Mouse (Mus musculus): Measurements from ENCODE around the gene Fzr1. TPM values are rescaled to one million over a fixed set of nuclear protein-coding genes. Genes with fewer than 3 reads are reported as not detected.
A peak's percentile ranks its signal among the peaks of the same experiment; 100 is the strongest.

Gene Fzr1
- polyA plus RNA-seq, 1 experiment from 2014 or later = 138 TPM

DNA sequence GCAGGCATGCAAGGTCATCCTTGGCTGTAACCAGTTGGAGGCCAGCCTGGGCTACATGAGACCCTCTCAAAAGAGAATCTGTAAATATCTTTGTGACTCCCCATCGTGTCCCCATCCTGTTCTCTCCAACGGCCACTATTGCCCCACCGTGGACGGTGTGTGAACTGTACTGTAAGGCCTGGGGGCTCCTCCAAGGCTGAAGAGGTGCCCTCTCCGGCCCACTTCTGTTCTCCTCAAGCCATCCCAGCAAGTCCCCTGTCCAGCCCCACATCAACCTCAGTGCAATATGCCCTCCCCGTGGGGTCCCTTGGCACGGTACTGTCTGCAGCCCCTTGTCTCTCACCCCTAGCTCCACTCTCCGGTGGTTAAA lies 59.0 kb downstream of the Fzr1 start:
- Histone ChIP-seq H3K4me3 (ENCODE audit: low read depth, low read length) (peak overlapping the region; percentile 78), H3K4me2 (ENCODE audit: low read depth, low read length) (peak overlapping the region; percentile 89), H3K9ac (ENCODE audit: low read depth, low read length) (peak overlapping the region; percentile 62), H3K4me1 (ENCODE audit: control insufficient read depth, low read depth, low read length) (peaks cover 46% of the 10 kb centered on the region), H3K27me3 (ENCODE audit: control insufficient read depth, insufficient read depth, low read depth, low read length) (no peaks in the 10 kb centered on the region), H3K9me3 (replicated peaks; ENCODE audit: control insufficient read depth, low read length) (no peaks in the 10 kb centered on the region), H3K27ac (ENCODE audit: low read length) (peak overlapping the region; percentile 92), H3K36me3 (ENCODE audit: control insufficient read depth, insufficient read depth) (peaks cover 26% of the 10 kb centered on the region)
- WGBS (ENCODE audit: insufficient replicate concordance) = 39% methylated on average over 8 of the region's 8 CpGs
- ATAC-seq (ENCODE audit: low read depth) = no peak

- H3K4me2 ChIP-seq (ENCODE audit: low read depth, low read length) = no peak overlapping the region
- H3K4me3 ChIP-seq (ENCODE audit: low read depth, low read length) = no peak overlapping the region
- no peak for ATAC-seq (ENCODE audit: low read depth)
- no peak overlapping the region for H3K27ac ChIP-seq (ENCODE audit: low read length)
- no peak overlapping the region; the same call in 1 of the 2 replicates for H3K9ac ChIP-seq (ENCODE audit: low read depth, low read length)
- H3K27me3 ChIP-seq (ENCODE audit: control insufficient read depth, insufficient read depth, low read depth, low read length) = no peaks in the 10 kb centered on the region
- 79% methylated on average over 13 of the region's 13 CpGs for WGBS (ENCODE audit: insufficient replicate concordance)
- H3K36me3 ChIP-seq (ENCODE audit: control insufficient read depth, insufficient read depth) = peaks cover 21% of the 10 kb centered on the region
- H3K9me3 ChIP-seq (replicated peaks; ENCODE audit: control insufficient read depth, low read length) = no peaks in the 10 kb centered on the region
- peaks cover 46% of the 10 kb centered on the region for H3K4me1 ChIP-seq (ENCODE audit: control insufficient read depth, low read depth, low read length)
Measured at GRCm38 (mm10) chr10:81318589-81319329, 59.6 kb downstream of the Fzr1 start.

DNA sequence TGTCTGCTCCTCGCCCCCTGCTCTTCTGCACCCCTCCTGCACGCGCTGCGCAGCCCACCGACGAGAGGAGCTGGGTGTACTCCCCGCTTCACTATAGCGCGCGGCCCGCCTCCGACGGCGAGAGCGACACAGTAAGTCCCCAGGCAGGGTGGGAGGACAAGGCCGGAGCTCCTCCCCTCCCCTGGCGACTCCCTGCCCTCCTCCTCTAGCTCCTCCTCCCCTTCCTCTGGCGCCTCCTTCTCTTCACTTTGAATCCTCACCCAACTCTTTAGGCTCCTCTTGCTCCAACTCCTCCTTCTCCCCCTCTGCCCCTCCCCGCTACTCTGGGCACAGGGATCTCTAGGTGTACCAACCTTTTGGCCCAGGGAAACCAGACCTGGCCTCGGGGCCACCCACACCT lies 61.0 kb downstream of the Fzr1 start:
- H3K9ac ChIP-seq (ENCODE audit: low read depth, low read length) = peak overlapping the region; percentile 35
- no peak overlapping the region for H3K27ac ChIP-seq (ENCODE audit: low read length)

DNA sequence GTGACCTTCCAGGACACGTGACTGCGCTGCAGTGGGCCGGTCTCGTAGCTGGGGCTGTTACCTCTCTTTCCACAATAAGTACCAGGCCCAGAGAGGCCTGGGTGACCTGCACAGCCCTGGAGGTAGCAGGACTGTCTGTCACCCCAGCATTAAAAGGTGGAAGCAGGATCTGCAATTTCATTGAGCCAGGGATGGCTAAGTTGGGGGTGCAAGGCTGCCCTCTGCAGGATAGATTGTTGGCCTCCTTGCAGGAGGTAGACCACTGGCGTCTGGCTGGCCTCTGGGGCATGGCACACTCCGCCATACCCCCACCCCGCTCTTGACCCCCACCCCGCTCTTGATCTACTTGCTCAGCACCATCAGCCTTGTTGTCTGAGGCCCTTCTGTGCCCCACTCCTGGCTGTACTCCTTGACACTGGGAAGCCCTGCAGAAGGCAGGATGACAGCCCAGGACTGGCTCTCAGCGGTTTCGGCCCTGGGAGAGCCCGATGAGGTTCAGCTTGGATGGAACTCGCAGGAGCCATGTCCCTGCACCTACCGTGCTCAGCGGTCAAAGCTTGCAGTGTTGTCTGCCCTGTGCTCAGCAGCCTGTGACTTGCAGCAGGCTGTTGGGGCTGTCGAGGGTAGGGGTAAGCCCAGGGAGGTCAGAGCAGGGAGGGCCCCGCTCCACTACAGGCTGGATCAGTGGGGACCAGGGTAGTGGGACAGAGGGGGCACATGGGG lies 61.8 kb downstream of the Fzr1 start:
- H3K4me3 ChIP-seq (ENCODE audit: low read depth, low read length) = peak overlapping the region; percentile 30
- no peak for ATAC-seq (ENCODE audit: low read depth)
- H3K4me2 ChIP-seq (ENCODE audit: low read depth, low read length) = peak overlapping the region; percentile 55; the same call in 1 of the 2 replicates
- peaks cover 35% of the 10 kb centered on the region for H3K4me1 ChIP-seq (ENCODE audit: control insufficient read depth, low read depth, low read length)
- no peaks in the 10 kb centered on the region for H3K9me3 ChIP-seq (replicated peaks; ENCODE audit: control insufficient read depth, low read length)
- H3K27me3 ChIP-seq (ENCODE audit: control insufficient read depth, insufficient read depth, low read depth, low read length) = no peaks in the 10 kb centered on the region
- H3K36me3 ChIP-seq (ENCODE audit: control insufficient read depth, insufficient read depth) = peaks cover 9% of the 10 kb centered on the region; the same call in 1 of the 2 replicates
- WGBS (ENCODE audit: insufficient replicate concordance) = 64% methylated on average over 16 of the region's 16 CpGs
- H3K27ac ChIP-seq (ENCODE audit: low read length) = no peak overlapping the region
- peak overlapping the region; percentile 35 for H3K9ac ChIP-seq (ENCODE audit: low read depth, low read length)

More for the DNA sequence above, 61.0 kb downstream of the Fzr1 start:
- H3K27me3 ChIP-seq (ENCODE audit: control insufficient read depth, insufficient read depth, low read depth, low read length) = no peaks in the 10 kb centered on the region
- peaks cover 42% of the 10 kb centered on the region for H3K4me1 ChIP-seq (ENCODE audit: control insufficient read depth, low read depth, low read length)
- peak overlapping the region; percentile 55 for H3K4me2 ChIP-seq (ENCODE audit: low read depth, low read length)
- H3K4me3 ChIP-seq (ENCODE audit: low read depth, low read length) = peak overlapping the region; percentile 30
- peaks cover 12% of the 10 kb centered on the region; the same call in 1 of the 2 replicates for H3K36me3 ChIP-seq (ENCODE audit: control insufficient read depth, insufficient read depth)
- 22% methylated on average over 20 of the region's 20 CpGs for whole genome bisulfite sequencing (ENCODE audit: insufficient replicate concordance)
- no peaks in the 10 kb centered on the region for H3K9me3 ChIP-seq (replicated peaks; ENCODE audit: control insufficient read depth, low read length)
- ATAC-seq (ENCODE audit: low read depth) = no peak

Small RNAs within 50 kb of the gene (microRNA-seq; reads per million reads assigned to microRNA genes)
- gene Mir1191b (1.2 reads per million), gene Mir6913 (not detected)

Other genes with a start within 250 kb of the Fzr1 start
- 30.0 and 35.0 TPM in 2 replicates for gene Zbtb7a, start 243.3 kb downstream of the Fzr1 start, polyA plus RNA-seq (2015; fragmentation: Nextera tagmentation; extraction: Ambion mirVana)
- 21.8 and 22.1 TPM in 2 replicates for gene Pias4, start 210.6 kb downstream of the Fzr1 start, polyA plus RNA-seq (2015; fragmentation: Nextera tagmentation; extraction: Ambion mirVana)
- 266 and 282 TPM in 2 replicates for gene Eef2, start 201.9 kb downstream of the Fzr1 start, polyA plus RNA-seq (2015; fragmentation: Nextera tagmentation; extraction: Ambion mirVana)
- gene Dapk3, start 195.5 kb downstream of the Fzr1 start, polyA plus RNA-seq (2015; fragmentation: Nextera tagmentation; extraction: Ambion mirVana) = 11.0 and 12.2 TPM in 2 replicates
- gene 4930442H23Rik, start 194.7 kb downstream of the Fzr1 start, polyA plus RNA-seq (2015; fragmentation: Nextera tagmentation; extraction: Ambion mirVana) = not detected in 2 replicates
- 0.05 TPM in 1 of 2 replicates, not detected in the other for gene Nmrk2, start 176.5 kb downstream of the Fzr1 start, polyA plus RNA-seq (2015; fragmentation: Nextera tagmentation; extraction: Ambion mirVana)
- 0.02 and 0.04 TPM in 2 replicates for gene Atcay, start 147.7 kb downstream of the Fzr1 start, polyA plus RNA-seq (2015; fragmentation: Nextera tagmentation; extraction: Ambion mirVana)
- gene Zfr2, start 145.4 kb downstream of the Fzr1 start, polyA plus RNA-seq (2015; fragmentation: Nextera tagmentation; extraction: Ambion mirVana) = 0.59 and 1.1 TPM in 2 replicates
- gene Matk, start 125.6 kb downstream of the Fzr1 start, polyA plus RNA-seq (2015; fragmentation: Nextera tagmentation; extraction: Ambion mirVana) = 1.6 and 1.8 TPM in 2 replicates
- 80.0 and 88.1 TPM in 2 replicates for gene Mrpl54, start 111.6 kb downstream of the Fzr1 start, polyA plus RNA-seq (2015; fragmentation: Nextera tagmentation; extraction: Ambion mirVana)
- gene Apba3, start 111.6 kb downstream of the Fzr1 start, polyA plus RNA-seq (2015; fragmentation: Nextera tagmentation; extraction: Ambion mirVana) = 24.2 and 26.3 TPM in 2 replicates
- gene Tjp3, start 86.9 kb downstream of the Fzr1 start, polyA plus RNA-seq (2015; fragmentation: Nextera tagmentation; extraction: Ambion mirVana) = 0.82 and 1.4 TPM in 2 replicates
- 13.9 and 14.7 TPM in 2 replicates for gene Pip5k1c, start 85.6 kb downstream of the Fzr1 start, polyA plus RNA-seq (2015; fragmentation: Nextera tagmentation; extraction: Ambion mirVana)
- 18.4 and 18.7 TPM in 2 replicates for gene Cactin, start 57.4 kb downstream of the Fzr1 start, polyA plus RNA-seq (2015; fragmentation: Nextera tagmentation; extraction: Ambion mirVana)
- 4.3 and 4.5 TPM in 2 replicates for gene Tbxa2r, start 49.8 kb downstream of the Fzr1 start, polyA plus RNA-seq (2015; fragmentation: Nextera tagmentation; extraction: Ambion mirVana)
- gene Gipc3, start 35.2 kb downstream of the Fzr1 start, polyA plus RNA-seq (2015; fragmentation: Nextera tagmentation; extraction: Ambion mirVana) = not detected in 2 replicates
- gene Hmg20b, start 28.0 kb downstream of the Fzr1 start, polyA plus RNA-seq (2015; fragmentation: Nextera tagmentation; extraction: Ambion mirVana) = 19.8 and 22.5 TPM in 2 replicates
- 9.2 and 11.9 TPM in 2 replicates for gene Mfsd12, start 21.0 kb downstream of the Fzr1 start, polyA plus RNA-seq (2015; fragmentation: Nextera tagmentation; extraction: Ambion mirVana)
- 1.9 and 2.5 TPM in 2 replicates for gene 4930404N11Rik, start 12.7 kb downstream of the Fzr1 start, polyA plus RNA-seq (2015; fragmentation: Nextera tagmentation; extraction: Ambion mirVana)
- gene Dohh, start 5.9 kb upstream of the Fzr1 start, polyA plus RNA-seq (2015; fragmentation: Nextera tagmentation; extraction: Ambion mirVana) = 46.3 and 48.3 TPM in 2 replicates
- 0.54 and 0.55 TPM in 2 replicates for gene Gm48551, start 6.0 kb upstream of the Fzr1 start, polyA plus RNA-seq (2015; fragmentation: Nextera tagmentation; extraction: Ambion mirVana)
- 0.44 and 0.48 TPM in 2 replicates for gene Gm48552, start 10.5 kb upstream of the Fzr1 start, polyA plus RNA-seq (2015; fragmentation: Nextera tagmentation; extraction: Ambion mirVana)
- gene Smim24, start 14.5 kb upstream of the Fzr1 start, polyA plus RNA-seq (2015; fragmentation: Nextera tagmentation; extraction: Ambion mirVana) = 1.7 and 4.1 TPM in 2 replicates
- gene Nfic, start 77.1 kb upstream of the Fzr1 start, polyA plus RNA-seq (2015; fragmentation: Nextera tagmentation; extraction: Ambion mirVana) = 10.2 and 12.0 TPM in 2 replicates
- 0.05 TPM in 1 of 2 replicates, not detected in the other for gene Celf5, start 104.2 kb upstream of the Fzr1 start, polyA plus RNA-seq (2015; fragmentation: Nextera tagmentation; extraction: Ambion mirVana)
- 39.3 and 47.1 TPM in 2 replicates for gene Ncln, start 117.9 kb upstream of the Fzr1 start, polyA plus RNA-seq (2015; fragmentation: Nextera tagmentation; extraction: Ambion mirVana)
- 4.8 and 5.3 TPM in 2 replicates for gene S1pr4, start 121.6 kb upstream of the Fzr1 start, polyA plus RNA-seq (2015; fragmentation: Nextera tagmentation; extraction: Ambion mirVana)
- gene Gna15, start 145.7 kb upstream of the Fzr1 start, polyA plus RNA-seq (2015; fragmentation: Nextera tagmentation; extraction: Ambion mirVana) = 4.3 and 4.4 TPM in 2 replicates
- 20.0 and 24.3 TPM in 2 replicates for gene Gna11, start 166.7 kb upstream of the Fzr1 start, polyA plus RNA-seq (2015; fragmentation: Nextera tagmentation; extraction: Ambion mirVana)
- 131 and 141 TPM in 2 replicates for gene Aes, start 181.0 kb upstream of the Fzr1 start, polyA plus RNA-seq (2015; fragmentation: Nextera tagmentation; extraction: Ambion mirVana)
- 1.8 and 2.7 TPM in 2 replicates for gene Tle2, start 196.0 kb upstream of the Fzr1 start, polyA plus RNA-seq (2015; fragmentation: Nextera tagmentation; extraction: Ambion mirVana)
- 3.5 and 4.5 TPM in 2 replicates for gene Tle6, start 222.6 kb upstream of the Fzr1 start, polyA plus RNA-seq (2015; fragmentation: Nextera tagmentation; extraction: Ambion mirVana)
- 0.35 and 0.36 TPM in 2 replicates for gene BC025920, start 227.8 kb upstream of the Fzr1 start, polyA plus RNA-seq (2015; fragmentation: Nextera tagmentation; extraction: Ambion mirVana)
- gene Sirt6, start 249.3 kb upstream of the Fzr1 start, polyA plus RNA-seq (2015; fragmentation: Nextera tagmentation; extraction: Ambion mirVana) = 6.9 and 8.1 TPM in 2 replicates

Data from liver, embryonic 16.5 days (tissue).